Mouse (Mus musculus): ENCODE results near the gene Zbed4. TPM values are rescaled to one million over a fixed set of nuclear protein-coding genes. Genes with fewer than 3 reads are reported as not detected.

The Zbed4 gene
- polyA plus RNA-seq, 1 experiment from 2014 or later, result 26.8 TPM

DNA sequence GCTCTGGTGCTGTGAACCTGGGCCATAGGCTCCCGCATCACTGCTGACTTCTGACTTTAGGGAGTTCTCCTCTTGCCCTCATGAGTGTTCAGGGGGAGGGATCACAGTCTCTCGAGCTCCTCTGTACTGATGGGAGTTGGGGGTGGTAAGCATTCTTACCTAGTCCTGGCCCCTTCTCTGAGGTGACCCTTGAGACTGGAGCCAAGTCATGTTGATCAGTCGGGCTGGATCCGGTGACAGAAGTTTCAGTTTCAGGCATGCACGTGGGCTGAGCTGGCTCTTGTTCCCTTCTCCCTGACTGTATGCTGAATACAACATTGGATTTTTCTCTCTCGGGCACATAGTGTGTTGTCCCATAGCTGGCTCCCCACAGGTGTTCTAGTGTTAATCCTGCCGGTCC lies 69.9 kb downstream of the Zbed4 start:
- H3K36me3 ChIP-seq (ENCODE audit: control insufficient read depth, insufficient read depth, low read length), result peaks cover 49% of the 10 kb centered on the region
- no peak overlapping the region for H3K9ac ChIP-seq (ENCODE audit: low read depth, low read length)
- no peak overlapping the region for H3K4me2 ChIP-seq (replicated peaks; ENCODE audit: low read depth, low read length)
- ATAC-seq (ENCODE audit: low FRiP score, low TSS enrichment), result no peak
- no peaks in the 10 kb centered on the region for H3K9me3 ChIP-seq (ENCODE audit: control insufficient read depth, low read length)
- no peak overlapping the region for H3K27ac ChIP-seq (ENCODE audit: low read depth, low read length)
- H3K4me1 ChIP-seq (ENCODE audit: control insufficient read depth, insufficient read depth, low read length), result peaks cover 11% of the 10 kb centered on the region
- 84% methylated on average over 7 of the region's 7 CpGs for WGBS
- H3K4me3 ChIP-seq (ENCODE audit: low read length), result no peak overlapping the region
- H3K27me3 ChIP-seq (ENCODE audit: control insufficient read depth, insufficient read depth, low read length), result no peaks in the 10 kb centered on the region

DNA sequence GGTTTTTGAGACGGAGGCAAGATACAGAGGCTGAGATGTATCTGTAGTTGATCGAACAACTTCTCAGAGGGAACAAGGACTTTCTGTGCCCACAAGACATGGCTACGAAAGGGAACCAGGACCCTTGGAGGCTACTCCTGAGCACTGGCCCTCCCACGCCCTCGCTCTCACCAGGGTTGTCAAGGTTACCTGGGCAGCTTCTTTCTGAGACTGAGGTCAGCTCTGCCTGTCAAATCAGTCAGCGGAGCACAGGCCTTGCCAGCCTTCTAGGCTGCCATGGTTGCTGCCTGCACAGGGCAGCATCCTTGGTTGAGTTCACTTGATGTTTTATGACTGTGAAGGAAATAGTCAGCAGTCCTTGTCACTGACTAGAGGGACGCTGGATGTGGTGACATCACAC lies 71.1 kb downstream of the Zbed4 start:
- no peak for ATAC-seq (ENCODE audit: low FRiP score, low TSS enrichment)
- Histone ChIP-seq H3K4me2 (replicated peaks; ENCODE audit: low read depth, low read length) (no peak overlapping the region), H3K4me3 (ENCODE audit: low read length) (no peak overlapping the region), H3K27me3 (ENCODE audit: control insufficient read depth, insufficient read depth, low read length) (no peaks in the 10 kb centered on the region), H3K27ac (ENCODE audit: low read depth, low read length) (no peak overlapping the region), H3K9ac (ENCODE audit: low read depth, low read length) (no peak overlapping the region), H3K9me3 (ENCODE audit: control insufficient read depth, low read length) (no peaks in the 10 kb centered on the region), H3K36me3 (ENCODE audit: control insufficient read depth, insufficient read depth, low read length) (peaks cover 49% of the 10 kb centered on the region), H3K4me1 (ENCODE audit: control insufficient read depth, insufficient read depth, low read length) (peaks cover 11% of the 10 kb centered on the region)
- 92% methylated on average over 7 of the region's 7 CpGs for WGBS

DNA sequence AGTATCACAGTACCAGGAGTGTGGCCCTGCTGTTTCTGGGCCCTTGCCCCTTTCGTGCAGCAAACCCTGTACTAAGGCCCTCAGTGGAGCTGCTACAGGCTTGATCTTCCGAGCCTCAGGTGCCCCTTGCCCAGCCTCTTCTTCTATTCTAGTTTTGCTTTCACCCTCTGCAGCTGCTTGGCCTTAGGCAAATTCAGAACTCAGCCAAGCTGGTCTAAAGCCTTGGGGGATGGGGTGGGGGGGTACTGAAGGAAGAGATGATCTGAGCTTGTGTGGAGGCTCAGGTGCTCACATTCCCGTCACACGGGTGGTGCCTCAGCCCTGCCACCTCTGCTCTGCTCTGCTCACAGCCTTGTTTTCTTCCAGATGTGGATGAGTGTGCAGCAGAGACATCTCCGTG lies 71.9 kb downstream of the Zbed4 start:
- Histone ChIP-seq H3K4me3 (ENCODE audit: low read length) (no peak overlapping the region), H3K9me3 (ENCODE audit: control insufficient read depth, low read length) (no peaks in the 10 kb centered on the region), H3K27ac (ENCODE audit: low read depth, low read length) (no peak overlapping the region), H3K36me3 (ENCODE audit: control insufficient read depth, insufficient read depth, low read length) (peaks cover 49% of the 10 kb centered on the region), H3K9ac (ENCODE audit: low read depth, low read length) (no peak overlapping the region), H3K27me3 (ENCODE audit: control insufficient read depth, insufficient read depth, low read length) (no peaks in the 10 kb centered on the region), H3K4me2 (replicated peaks; ENCODE audit: low read depth, low read length) (no peak overlapping the region), H3K4me1 (ENCODE audit: control insufficient read depth, insufficient read depth, low read length) (peaks cover 10% of the 10 kb centered on the region)
- ATAC-seq (ENCODE audit: low FRiP score, low TSS enrichment), result no peak
- WGBS, result 98% methylated on average over 5 of the region's 5 CpGs

DNA sequence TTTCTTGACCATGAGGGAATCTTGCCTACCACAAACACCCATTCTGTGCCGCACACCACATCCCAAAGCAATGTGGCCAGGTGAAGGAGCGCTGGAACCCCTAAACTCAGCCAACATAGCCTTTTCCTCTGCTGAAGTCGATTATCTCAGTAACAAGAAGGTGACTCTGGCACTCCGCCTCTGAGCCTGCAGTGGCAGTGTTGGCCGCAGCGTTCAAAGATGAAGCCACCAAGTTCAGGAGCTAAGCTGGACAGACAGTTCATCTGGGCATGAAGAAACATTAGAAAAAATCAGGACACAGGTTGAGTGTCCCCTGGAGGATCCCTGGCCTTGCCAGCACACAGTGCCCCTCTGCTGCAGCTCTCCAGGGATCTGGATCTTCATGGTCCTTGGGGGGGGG lies 76.0 kb downstream of the Zbed4 start:
- Histone ChIP-seq H3K4me2 (replicated peaks; ENCODE audit: low read depth, low read length) (no peak overlapping the region), H3K9me3 (ENCODE audit: control insufficient read depth, low read length) (no peaks in the 10 kb centered on the region), H3K9ac (ENCODE audit: low read depth, low read length) (no peak overlapping the region), H3K4me1 (ENCODE audit: control insufficient read depth, insufficient read depth, low read length) (peaks cover 7% of the 10 kb centered on the region; the same call in 1 of the 2 replicates), H3K4me3 (ENCODE audit: low read length) (no peak overlapping the region), H3K27ac (ENCODE audit: low read depth, low read length) (no peak overlapping the region), H3K27me3 (ENCODE audit: control insufficient read depth, insufficient read depth, low read length) (no peaks in the 10 kb centered on the region), H3K36me3 (ENCODE audit: control insufficient read depth, insufficient read depth, low read length) (peaks cover 37% of the 10 kb centered on the region)
- WGBS, result 93% methylated on average over 6 of the region's 6 CpGs
- no peak for ATAC-seq (ENCODE audit: low FRiP score, low TSS enrichment)

DNA sequence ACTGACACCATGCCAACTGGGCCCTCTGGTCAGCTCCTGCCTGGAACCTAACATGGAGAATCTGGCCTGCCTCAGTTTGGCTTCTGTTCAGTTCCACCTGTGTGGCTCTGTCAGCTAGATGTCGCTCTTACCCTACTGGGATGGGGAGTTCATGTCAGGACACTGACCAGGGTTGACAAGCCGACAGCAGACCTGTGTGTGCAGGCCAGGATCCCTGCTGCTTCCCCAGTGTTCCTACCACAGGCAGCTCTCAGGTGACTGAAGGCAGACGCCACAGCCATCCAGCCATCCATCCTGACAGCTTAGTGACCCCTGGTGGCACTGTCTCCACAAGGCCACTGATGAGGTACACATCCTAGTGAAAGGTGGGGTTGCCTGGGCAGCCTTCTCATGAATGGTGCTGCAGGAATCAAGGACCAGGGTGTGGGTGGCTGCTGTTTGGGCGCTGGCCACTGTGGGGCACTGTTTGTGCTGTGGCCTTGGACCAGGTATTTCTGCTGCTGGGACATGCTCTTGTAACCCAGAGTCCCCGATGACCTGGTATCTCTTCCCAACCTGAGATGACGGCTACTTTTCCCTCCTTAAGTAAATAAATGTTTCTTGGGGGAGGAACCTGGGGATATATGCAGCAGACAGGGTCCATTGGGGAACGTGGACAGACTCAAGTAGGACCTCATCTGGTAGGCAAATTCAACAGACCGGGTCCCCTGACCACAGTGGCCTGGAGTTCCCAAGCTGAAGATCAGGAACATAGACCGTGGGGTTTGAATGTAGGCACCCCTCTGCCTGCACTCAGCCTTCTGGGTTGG lies 76.7 kb downstream of the Zbed4 start:
- Histone ChIP-seq H3K4me1 (ENCODE audit: control insufficient read depth, insufficient read depth, low read length) (peaks cover 7% of the 10 kb centered on the region; the same call in 1 of the 2 replicates), H3K36me3 (ENCODE audit: control insufficient read depth, insufficient read depth, low read length) (peaks cover 31% of the 10 kb centered on the region), H3K4me2 (replicated peaks; ENCODE audit: low read depth, low read length) (no peak overlapping the region), H3K27ac (ENCODE audit: low read depth, low read length) (no peak overlapping the region), H3K9me3 (ENCODE audit: control insufficient read depth, low read length) (no peaks in the 10 kb centered on the region), H3K27me3 (ENCODE audit: control insufficient read depth, insufficient read depth, low read length) (no peaks in the 10 kb centered on the region), H3K4me3 (ENCODE audit: low read length) (no peak overlapping the region), H3K9ac (ENCODE audit: low read depth, low read length) (no peak overlapping the region)
- 27% methylated on average over 9 of the region's 9 CpGs for WGBS
- ATAC-seq (ENCODE audit: low FRiP score, low TSS enrichment), result peak; percentile 50

DNA sequence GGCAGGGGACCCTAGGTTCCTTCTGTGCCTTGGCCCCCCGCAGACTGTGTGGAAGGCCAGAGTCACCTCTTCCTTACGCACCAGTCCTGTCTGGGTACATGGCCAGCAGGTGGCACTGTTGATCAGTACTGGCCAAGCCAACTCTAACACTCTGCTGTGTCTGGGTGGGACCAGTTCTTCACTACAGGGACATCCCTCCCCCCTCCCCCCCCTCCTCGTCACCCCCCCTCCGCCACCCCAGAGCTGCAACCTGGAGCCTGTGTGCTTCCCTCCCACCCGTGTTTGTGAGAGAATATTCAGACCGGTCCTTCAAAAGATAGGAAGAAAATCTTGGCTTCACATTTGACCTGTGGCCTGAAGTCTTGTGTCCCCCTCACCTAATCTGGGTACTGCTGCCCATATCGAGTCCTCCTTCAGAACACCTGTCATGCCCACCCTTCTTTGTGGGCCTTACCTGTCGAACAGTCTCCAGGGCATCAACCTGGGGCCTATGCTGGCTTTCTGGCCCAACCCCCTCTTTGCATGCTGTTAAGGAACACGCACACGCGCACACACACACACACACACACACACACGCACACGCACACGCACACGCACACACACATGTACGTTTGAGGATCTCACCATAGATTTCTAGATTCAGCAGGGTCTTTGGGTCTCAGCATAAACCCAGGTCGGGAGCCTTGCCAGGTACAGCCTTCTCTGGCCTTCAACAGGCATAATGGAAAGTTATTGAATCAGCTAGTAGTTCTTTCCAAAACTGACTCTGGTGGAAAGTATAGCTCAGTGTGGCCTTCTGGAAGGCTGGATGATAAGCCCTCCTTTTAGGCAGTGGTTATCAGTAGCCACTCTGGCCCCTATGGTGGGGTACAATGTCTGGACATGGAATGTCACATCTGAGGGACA lies 77.6 kb downstream of the Zbed4 start:
- no peak overlapping the region for H3K4me2 ChIP-seq (replicated peaks; ENCODE audit: low read depth, low read length)
- H3K4me1 ChIP-seq (ENCODE audit: control insufficient read depth, insufficient read depth, low read length), result peaks cover 7% of the 10 kb centered on the region; the same call in 1 of the 2 replicates
- no peaks in the 10 kb centered on the region for H3K9me3 ChIP-seq (ENCODE audit: control insufficient read depth, low read length)
- no peak overlapping the region for H3K27ac ChIP-seq (ENCODE audit: low read depth, low read length)
- WGBS, result 61% methylated on average over 15 of the region's 17 CpGs
- peaks cover 22% of the 10 kb centered on the region for H3K36me3 ChIP-seq (ENCODE audit: control insufficient read depth, insufficient read depth, low read length)
- H3K4me3 ChIP-seq (ENCODE audit: low read length), result no peak overlapping the region
- peak; percentile 91 for ATAC-seq (ENCODE audit: low FRiP score, low TSS enrichment)
- H3K27me3 ChIP-seq (ENCODE audit: control insufficient read depth, insufficient read depth, low read length), result no peaks in the 10 kb centered on the region
- no peak overlapping the region for H3K9ac ChIP-seq (ENCODE audit: low read depth, low read length)

DNA sequence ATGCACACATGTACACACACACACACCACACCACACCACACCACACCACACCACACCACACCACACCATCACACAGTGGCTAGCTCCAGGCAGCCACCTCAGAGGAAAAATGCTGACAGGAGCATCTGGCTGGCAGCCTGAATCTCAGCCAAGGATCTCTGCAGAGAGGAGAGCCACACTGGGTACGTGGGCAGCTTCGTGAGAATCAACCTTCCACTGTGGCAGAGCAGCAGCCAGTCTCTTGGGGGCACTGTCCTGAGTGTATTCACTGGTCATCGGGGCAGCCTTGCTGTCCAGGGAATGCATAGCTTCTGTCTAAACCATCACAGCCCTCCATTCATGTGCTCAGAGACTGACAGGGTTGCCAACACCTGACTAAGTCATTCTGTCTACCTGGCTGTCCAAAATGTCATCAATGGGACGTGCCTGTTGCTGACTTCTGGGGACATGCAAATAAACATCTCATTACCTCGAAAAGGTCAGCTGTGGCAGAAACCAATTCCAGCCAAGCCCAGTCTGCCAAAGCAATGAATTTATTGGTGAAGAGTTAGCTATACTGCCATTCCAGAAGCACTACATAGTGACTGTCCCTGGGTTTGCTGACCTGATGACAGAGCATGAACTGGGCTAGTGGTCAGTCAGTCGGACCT lies 78.5 kb downstream of the Zbed4 start:
- H3K4me2 ChIP-seq (replicated peaks; ENCODE audit: low read depth, low read length), result no peak overlapping the region
- H3K27me3 ChIP-seq (ENCODE audit: control insufficient read depth, insufficient read depth, low read length), result no peaks in the 10 kb centered on the region
- no peak overlapping the region for H3K27ac ChIP-seq (ENCODE audit: low read depth, low read length)
- H3K4me1 ChIP-seq (ENCODE audit: control insufficient read depth, insufficient read depth, low read length), result peaks cover 7% of the 10 kb centered on the region; the same call in 1 of the 2 replicates
- H3K36me3 ChIP-seq (ENCODE audit: control insufficient read depth, insufficient read depth, low read length), result peaks cover 14% of the 10 kb centered on the region
- ATAC-seq (ENCODE audit: low FRiP score, low TSS enrichment), result no peak
- H3K4me3 ChIP-seq (ENCODE audit: low read length), result no peak overlapping the region
- no peaks in the 10 kb centered on the region for H3K9me3 ChIP-seq (ENCODE audit: control insufficient read depth, low read length)
- H3K9ac ChIP-seq (ENCODE audit: low read depth, low read length), result no peak overlapping the region
- 79% methylated on average over 6 of the region's 6 CpGs for WGBS

DNA sequence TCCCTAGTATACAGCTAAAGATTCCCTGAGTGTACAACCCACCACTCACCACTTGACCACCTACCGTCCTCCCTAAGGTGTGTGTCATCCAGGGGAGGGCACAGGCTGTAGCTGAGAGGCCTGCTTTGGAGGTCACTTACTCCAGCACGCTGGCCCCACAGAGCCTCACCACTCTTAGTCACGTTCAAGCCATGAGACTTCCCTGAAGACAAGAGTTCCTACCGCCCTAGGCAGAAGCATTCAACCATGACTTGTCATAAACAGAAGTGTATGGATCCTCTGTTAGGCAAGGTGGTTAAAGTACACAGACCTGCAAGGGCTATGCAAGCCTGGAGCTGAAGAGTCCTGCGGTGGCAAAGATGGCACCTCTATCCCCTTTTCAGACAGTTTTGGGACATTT lies 79.2 kb downstream of the Zbed4 start:
- WGBS, result 73% methylated on average over 5 of the region's 5 CpGs
- Histone ChIP-seq H3K9ac (ENCODE audit: low read depth, low read length) (no peak overlapping the region), H3K9me3 (ENCODE audit: control insufficient read depth, low read length) (no peaks in the 10 kb centered on the region), H3K4me3 (ENCODE audit: low read length) (no peak overlapping the region), H3K27me3 (ENCODE audit: control insufficient read depth, insufficient read depth, low read length) (no peaks in the 10 kb centered on the region), H3K4me2 (replicated peaks; ENCODE audit: low read depth, low read length) (no peak overlapping the region), H3K4me1 (ENCODE audit: control insufficient read depth, insufficient read depth, low read length) (peaks cover 7% of the 10 kb centered on the region; the same call in 1 of the 2 replicates), H3K36me3 (ENCODE audit: control insufficient read depth, insufficient read depth, low read length) (peaks cover 6% of the 10 kb centered on the region), H3K27ac (ENCODE audit: low read depth, low read length) (no peak overlapping the region)
- ATAC-seq (ENCODE audit: low FRiP score, low TSS enrichment), result no peak

Measured in kidney, embryonic 14.5 days (tissue).